Mouse (Mus musculus) spleen, adult 2 months (tissue): ENCODE measurements around the gene Slc35e2.
"Not testable (repeated sequence)": the region's sequence is repeated elsewhere in the genome, so short reads cannot be mapped to it uniquely, and the experiment has no call there.

Experiments
- CTCF ChIP-seq: fragments of 200-500 bp; IDR thresholded peaks from 2 replicates; pipeline ENCODE4 v1.5.1; 2011; ENCODE audit warnings: mild to moderate bottlenecking, inconsistent platforms; ENCODE audit not compliant: insufficient read depth, insufficient read length, insufficient replicate concordance; ENCODE audit errors: extremely low read depth
- POLR2A ChIP-seq: fragments of 200-500 bp; IDR thresholded peaks from 2 replicates; pipeline ENCODE4 v1.6.1; 2011; ENCODE audit warnings: low read depth, low read length, inconsistent platforms

DNA sequence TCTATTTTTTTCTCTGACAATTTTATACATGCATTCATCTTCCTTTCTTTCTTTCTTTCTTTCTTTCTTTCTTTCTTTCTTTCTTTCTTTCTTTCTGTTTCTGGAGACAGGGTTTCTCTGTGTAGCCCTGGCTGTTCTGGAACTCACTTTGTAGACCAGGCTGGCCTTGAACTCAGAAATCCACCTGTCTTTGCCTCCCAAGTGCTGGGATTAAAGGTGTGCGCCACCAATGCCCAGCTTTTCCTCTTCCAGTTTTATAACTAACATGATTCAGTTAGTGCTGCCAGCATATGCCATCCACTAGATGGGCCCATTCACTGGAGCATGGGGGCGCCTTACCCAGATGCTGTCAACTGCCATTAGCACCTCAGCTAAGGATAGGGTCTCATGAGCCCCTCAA lies 44.1 kb downstream of the Slc35e2 start, which contains the start of gene Gm10563:
- TF ChIP-seq CTCF, POLR2A: not testable (repeated sequence)
